Mouse (Mus musculus) embryonic facial prominence, embryonic 15.5 days (tissue): Measurements from ENCODE around the gene Fyttd1. TPM values are rescaled to one million over a fixed set of nuclear protein-coding genes. Genes with fewer than 3 reads are reported as not detected.

Experiments
- ATAC-seq: fragments of 200-750 bp; cut with Nextera tagmentation; 2 replicates; pipeline ENCODE4 v1.8.0; 2017; ENCODE audit warnings: low read depth, moderate TSS enrichment; ENCODE audit not compliant: insufficient number of reproducible peaks, low FRiP score, low TSS enrichment
- H3K27ac ChIP-seq: fragments of 300-500 bp; sonication (generic); replicated peaks from 2 replicates; pipeline ENCODE4 v1.5.1; 2015; ENCODE audit warnings: mild to moderate bottlenecking, inconsistent platforms
- H3K27me3 ChIP-seq: fragments of 300-500 bp; sonication (generic); 2 replicates; pipeline ENCODE4 v1.6.1; 2015; ENCODE audit warnings: inconsistent platforms
- H3K36me3 ChIP-seq: fragments of 300-500 bp; sonication (generic); 2 replicates; pipeline ENCODE4 v1.6.1; 2015; ENCODE audit warnings: mild to moderate bottlenecking, inconsistent platforms
- H3K4me1 ChIP-seq: fragments of 300-500 bp; sonication (generic); 2 replicates; pipeline ENCODE4 v1.6.1; 2015; ENCODE audit warnings: inconsistent platforms
- H3K4me2 ChIP-seq: fragments of 300-500 bp; sonication (generic); replicated peaks from 2 replicates; pipeline ENCODE4 v1.6.1; 2015; ENCODE audit warnings: mild to moderate bottlenecking, inconsistent platforms
- H3K4me3 ChIP-seq: fragments of 300-500 bp; sonication (generic); replicated peaks from 2 replicates; pipeline ENCODE4 v1.5.1; 2015; ENCODE audit warnings: mild to moderate bottlenecking, inconsistent platforms
- H3K9ac ChIP-seq: fragments of 300-500 bp; sonication (generic); 2 replicates; pipeline ENCODE4 v1.6.1; 2015; ENCODE audit warnings: inconsistent platforms
- H3K9me3 ChIP-seq: fragments of 300-500 bp; sonication (generic); replicated peaks from 2 replicates; pipeline ENCODE4 v1.6.1; 2016; ENCODE audit warnings: inconsistent platforms
- WGBS: fragments of 180-500 bp; shearing (Covaris S2); methylation state at CpG from one replicate; pipeline ENCODE4 v1.1.7; 2015; 5-methylcytosine and 5-hydroxymethylcytosine counted together
- polyA plus RNA-seq: library from polyadenylated mRNA; unstranded; fragments of >200 nt; fragmentation: Nextera tagmentation; extraction: Ambion mirVana; gene quantifications from 2 replicates; pipeline ENCODE4 v1.2.1, GENCODE M21; 2015

Gene Fyttd1
- 90.0 and 99.3 TPM in 2 replicates for polyA plus RNA-seq

DNA sequence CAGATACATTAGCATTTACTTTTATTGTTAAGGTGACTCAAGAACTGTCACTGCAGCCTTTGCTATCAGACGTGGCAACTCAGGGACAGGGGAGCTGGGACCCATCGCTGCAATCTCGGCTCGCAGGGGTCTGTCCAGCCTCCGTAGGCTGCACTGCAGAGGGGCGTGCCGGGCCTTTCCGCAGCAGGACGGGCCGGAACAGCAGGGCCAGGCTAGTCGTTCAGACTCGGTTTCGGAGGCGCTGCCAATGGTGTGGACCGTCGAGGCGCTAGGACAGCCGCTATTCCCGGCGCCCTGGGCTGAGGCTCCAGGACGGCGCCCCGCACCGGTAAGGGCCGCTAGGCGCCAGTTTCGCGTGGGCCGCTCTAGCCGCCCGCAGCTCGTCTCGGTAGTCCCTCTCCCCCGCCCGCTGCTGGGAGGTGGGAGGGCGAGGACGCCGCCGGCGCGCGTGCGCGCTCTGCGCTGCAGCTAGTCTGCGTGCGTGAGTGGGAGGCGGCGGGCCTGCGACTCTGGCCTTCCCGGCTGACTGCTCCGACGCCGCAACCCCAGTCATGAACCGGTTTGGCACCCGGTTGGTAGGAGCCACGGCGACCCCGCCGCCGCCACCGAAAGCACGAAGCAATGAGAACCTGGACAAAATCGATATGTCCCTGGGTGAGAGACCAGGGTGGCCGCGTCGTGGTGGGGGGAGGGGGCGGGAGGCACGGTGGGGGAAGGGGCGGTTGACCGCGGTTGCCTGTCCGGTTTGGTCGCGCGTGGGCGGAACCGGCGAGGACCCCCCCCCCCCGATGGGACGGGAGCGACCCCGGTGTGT lies at the start of gene Fyttd1, which contains the start of gene Rubcn:
TSS of gene Fyttd1 (plus strand) at position 158 of the 814 bp plus-strand sequence.
TSS of gene Rubcn (minus strand) at position 424 of the 814 bp plus-strand sequence.
- Histone ChIP-seq H3K4me2 (peak within 1 kb of the TSS; percentile 74), H3K36me3 (no peaks in the 10 kb centered on the region)

DNA sequence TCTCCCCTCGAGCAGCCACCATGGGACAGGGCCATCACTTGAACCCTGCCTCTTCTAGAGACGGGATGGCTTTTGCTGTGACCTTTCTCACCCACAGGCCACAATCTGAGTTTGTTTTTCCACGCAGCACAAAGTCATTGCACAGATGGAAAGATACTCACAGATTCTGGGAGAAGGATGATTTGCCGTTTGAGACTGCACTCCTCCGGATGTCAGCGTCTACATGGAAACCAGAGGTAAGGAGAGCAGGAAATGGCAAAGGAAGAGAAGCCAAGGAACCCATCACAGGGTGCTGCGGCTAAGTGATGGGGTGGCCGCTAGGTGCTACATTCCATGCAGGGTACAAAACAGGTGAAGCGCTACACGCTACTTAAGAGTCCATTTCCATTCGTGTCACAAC lies 48.2 kb upstream of the Fyttd1 start:
- H3K27me3 ChIP-seq, result no peaks in the 10 kb centered on the region
- no peaks in the 10 kb centered on the region for H3K4me1 ChIP-seq
- H3K4me3 ChIP-seq, result no peak overlapping the region
- no peak overlapping the region for H3K9ac ChIP-seq
- H3K27ac ChIP-seq, result no peak overlapping the region
- H3K4me2 ChIP-seq, result no peak overlapping the region
- 88% methylated on average over 11 of the region's 11 CpGs for WGBS
- peaks cover 55% of the 10 kb centered on the region for H3K36me3 ChIP-seq
- H3K9me3 ChIP-seq, result no peaks in the 10 kb centered on the region
- ATAC-seq, result no peak

More for the DNA sequence above, at the start of gene Fyttd1, which contains the start of gene Rubcn:
- H3K27me3 ChIP-seq, result no peaks in the 10 kb centered on the region
- peak; percentile 99 for ATAC-seq
- peaks cover 13% of the 10 kb centered on the region for H3K4me1 ChIP-seq
- peak within 1 kb of the TSS; percentile 78 for H3K4me3 ChIP-seq
- peak within 1 kb of the TSS; percentile 84 for H3K9ac ChIP-seq
- H3K27ac ChIP-seq, result peak within 1 kb of the TSS; percentile 85
- no peaks in the 10 kb centered on the region for H3K9me3 ChIP-seq
- under 1% methylated on average over 74 of the region's 83 CpGs for WGBS

- H3K27ac ChIP-seq, result no peak overlapping the region
- no peak overlapping the region for H3K9ac ChIP-seq
- H3K36me3 ChIP-seq, result peaks cover 49% of the 10 kb centered on the region
- H3K27me3 ChIP-seq, result no peaks in the 10 kb centered on the region
- no peak overlapping the region for H3K4me2 ChIP-seq
- no peaks in the 10 kb centered on the region for H3K4me1 ChIP-seq
- 84% methylated on average over 4 of the region's 4 CpGs for WGBS
- no peak overlapping the region for H3K4me3 ChIP-seq
- ATAC-seq, result no peak
- H3K9me3 ChIP-seq, result no peaks in the 10 kb centered on the region
These were observed 45.8 kb upstream of the Fyttd1 start for GRCm38 (mm10) chr16:32831501-32831900.

DNA sequence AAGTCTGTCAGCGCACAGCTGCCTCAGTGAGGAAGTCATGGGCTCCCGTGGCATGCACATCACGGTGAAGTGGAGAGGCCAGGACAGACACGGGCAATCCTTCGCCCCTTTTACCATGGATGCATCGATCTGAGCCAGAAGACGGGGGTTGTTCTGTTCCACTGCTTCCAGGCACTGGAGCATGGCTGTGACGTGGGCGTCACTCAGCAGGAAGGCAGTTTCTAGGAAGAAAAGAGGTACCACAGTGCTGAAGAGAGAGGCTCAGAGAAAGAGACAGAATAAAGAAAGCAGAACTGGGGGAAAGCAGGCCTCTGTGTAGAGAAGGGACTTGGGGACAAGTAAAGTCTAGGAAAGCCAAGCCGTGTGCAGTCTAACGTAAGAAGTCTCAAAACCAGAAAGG lies 30.2 kb upstream of the Fyttd1 start:
- H3K36me3 ChIP-seq, result peaks cover 71% of the 10 kb centered on the region
- no peak overlapping the region for H3K4me2 ChIP-seq
- H3K9me3 ChIP-seq, result no peaks in the 10 kb centered on the region
- no peak overlapping the region for H3K27ac ChIP-seq
- no peak overlapping the region for H3K9ac ChIP-seq
- 85% methylated on average over 11 of the region's 11 CpGs for WGBS
- ATAC-seq, result no peak
- no peak overlapping the region for H3K4me3 ChIP-seq
- no peaks in the 10 kb centered on the region for H3K27me3 ChIP-seq
- no peaks in the 10 kb centered on the region for H3K4me1 ChIP-seq

- H3K4me2 ChIP-seq, result no peak overlapping the region
- no peak for ATAC-seq
- WGBS, result 88% methylated on average over 11 of the region's 11 CpGs
- H3K9me3 ChIP-seq, result no peaks in the 10 kb centered on the region
- no peak overlapping the region for H3K27ac ChIP-seq
- H3K4me3 ChIP-seq, result no peak overlapping the region
- H3K36me3 ChIP-seq, result peaks cover 61% of the 10 kb centered on the region
- no peak overlapping the region for H3K9ac ChIP-seq
- H3K27me3 ChIP-seq, result no peaks in the 10 kb centered on the region
- H3K4me1 ChIP-seq, result no peaks in the 10 kb centered on the region
These were observed 28.1 kb upstream of the Fyttd1 start for GRCm38 (mm10) chr16:32849042-32849830.

- H3K36me3 ChIP-seq, result peaks cover 27% of the 10 kb centered on the region
- no peak overlapping the region for H3K4me3 ChIP-seq
- 58% methylated on average over 13 of the region's 13 CpGs for WGBS
- no peak overlapping the region for H3K9ac ChIP-seq
- H3K4me2 ChIP-seq, result no peak overlapping the region
- H3K27ac ChIP-seq, result peak overlapping the region; percentile 2; the same call in 1 of the 2 replicates
- H3K27me3 ChIP-seq, result no peaks in the 10 kb centered on the region
- H3K4me1 ChIP-seq, result no peaks in the 10 kb centered on the region
- ATAC-seq, result no peak
- H3K9me3 ChIP-seq, result no peaks in the 10 kb centered on the region
These were observed 23.7 kb upstream of the Fyttd1 start for GRCm38 (mm10) chr16:32853492-32854049.

DNA sequence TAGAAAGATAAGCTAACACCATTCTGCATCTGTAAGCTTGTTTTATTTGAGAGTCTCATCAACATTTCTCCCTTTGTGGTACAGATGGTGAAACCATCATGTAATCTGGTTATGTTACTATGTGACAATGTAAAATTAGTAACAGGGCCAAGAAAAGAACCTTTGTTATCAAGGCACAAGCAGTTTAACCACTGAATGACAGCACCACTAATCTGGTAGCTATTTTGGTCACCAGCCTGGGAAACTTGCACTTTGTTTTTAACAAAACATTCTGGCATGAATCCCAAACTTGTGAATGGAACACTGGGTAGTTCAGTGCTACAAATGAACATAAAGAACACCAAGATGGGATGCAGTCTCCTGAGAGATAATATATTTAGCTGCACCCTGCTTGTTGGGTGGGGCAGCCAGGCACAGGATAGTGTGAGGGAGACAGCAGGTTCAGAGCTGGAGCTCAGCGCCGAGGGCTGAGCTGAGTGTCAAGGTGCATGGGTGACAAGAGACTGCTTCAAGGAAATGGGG lies 23.2 kb upstream of the Fyttd1 start:
- no peak overlapping the region for H3K9ac ChIP-seq
- H3K9me3 ChIP-seq, result no peaks in the 10 kb centered on the region
- H3K27ac ChIP-seq, result peak overlapping the region; percentile 2; the same call in 1 of the 2 replicates
- ATAC-seq, result no peak
- WGBS, result 76% methylated on average over 2 of the region's 2 CpGs
- no peak overlapping the region for H3K4me3 ChIP-seq
- H3K4me1 ChIP-seq, result no peaks in the 10 kb centered on the region; the same call in 1 of the 2 replicates
- H3K36me3 ChIP-seq, result peaks cover 21% of the 10 kb centered on the region
- H3K27me3 ChIP-seq, result no peaks in the 10 kb centered on the region
- no peak overlapping the region for H3K4me2 ChIP-seq

- no peak overlapping the region for H3K4me2 ChIP-seq
- WGBS, result 85% methylated on average over 3 of the region's 3 CpGs
- no peak overlapping the region for H3K4me3 ChIP-seq
- no peaks in the 10 kb centered on the region for H3K9me3 ChIP-seq
- no peak overlapping the region for H3K27ac ChIP-seq
- H3K27me3 ChIP-seq, result no peaks in the 10 kb centered on the region
- no peak overlapping the region for H3K9ac ChIP-seq
- peaks cover 18% of the 10 kb centered on the region for H3K36me3 ChIP-seq
- no peak for ATAC-seq
- H3K4me1 ChIP-seq, result peaks cover 7% of the 10 kb centered on the region; the same call in 1 of the 2 replicates
These were observed 20.5 kb upstream of the Fyttd1 start for GRCm38 (mm10) chr16:32856751-32857150.

DNA sequence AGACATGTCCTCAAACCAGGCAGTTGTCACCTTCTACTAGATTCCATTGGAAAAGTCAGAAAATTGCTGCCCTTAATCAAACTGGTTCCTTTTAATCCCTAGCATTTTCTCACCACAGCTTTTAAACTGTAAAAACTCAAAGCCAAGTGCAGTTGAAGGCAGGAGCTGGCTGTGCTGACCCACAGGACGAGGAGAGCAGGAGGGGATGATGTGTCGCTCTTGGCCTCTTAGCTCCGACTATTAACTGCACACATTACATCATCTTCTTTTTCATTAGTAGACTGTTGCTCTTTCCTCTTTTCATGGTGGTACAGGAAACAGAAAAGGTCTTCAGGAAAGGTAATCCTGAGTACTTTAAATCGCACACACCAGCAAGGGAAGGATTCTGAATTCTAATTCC lies 18.9 kb upstream of the Fyttd1 start:
- no peak for ATAC-seq
- Histone ChIP-seq H3K27me3 (no peaks in the 10 kb centered on the region), H3K9me3 (no peaks in the 10 kb centered on the region), H3K4me1 (peaks cover 7% of the 10 kb centered on the region; the same call in 1 of the 2 replicates), H3K4me3 (no peak overlapping the region), H3K4me2 (no peak overlapping the region), H3K27ac (peak overlapping the region; percentile 75), H3K9ac (no peak overlapping the region), H3K36me3 (peaks cover 15% of the 10 kb centered on the region)
- 66% methylated on average over 4 of the region's 4 CpGs for WGBS

DNA sequence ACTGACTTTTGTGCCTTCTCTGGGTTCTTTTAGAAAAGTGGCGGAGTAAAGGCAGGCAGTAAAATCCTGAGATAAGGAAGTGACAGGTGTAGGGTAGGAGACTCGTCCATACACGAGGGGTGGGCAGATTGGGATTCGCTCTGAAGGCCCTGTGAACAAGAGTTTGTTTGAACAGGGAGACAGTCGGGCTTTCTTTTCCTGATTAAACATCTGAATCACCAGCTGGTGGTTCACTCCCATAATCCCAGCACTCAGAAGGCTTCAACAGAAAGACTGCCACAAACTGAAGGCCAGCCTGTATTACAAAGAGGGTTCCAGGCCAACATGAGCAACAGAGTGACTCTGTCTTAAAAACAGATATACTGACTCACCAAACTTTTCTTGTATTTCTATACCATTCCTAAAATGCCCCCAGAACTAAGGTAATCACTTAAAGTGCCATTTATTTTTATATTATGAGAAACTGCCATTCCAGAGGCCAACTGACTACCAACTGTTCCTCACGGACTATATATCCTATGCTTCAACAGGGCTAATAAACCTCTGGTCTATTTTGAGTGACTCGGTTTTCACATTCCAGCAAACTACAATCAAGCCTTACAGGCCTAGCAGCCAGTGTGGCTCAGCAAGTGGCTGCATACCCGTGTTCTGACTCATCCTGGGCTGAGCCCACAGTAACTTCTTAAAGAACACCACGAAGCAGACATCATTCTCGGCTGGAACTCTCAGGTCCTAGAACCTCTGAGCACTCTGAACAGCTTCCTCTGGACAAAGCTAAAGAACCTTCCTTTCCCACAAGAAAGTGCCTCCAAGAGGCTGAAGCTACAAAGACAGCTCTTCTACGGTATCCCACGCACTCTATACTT lies 18.3 kb upstream of the Fyttd1 start:
- 57% methylated on average over 12 of the region's 12 CpGs for WGBS
- Histone ChIP-seq H3K4me2 (no peak overlapping the region), H3K36me3 (peaks cover 15% of the 10 kb centered on the region), H3K9me3 (no peaks in the 10 kb centered on the region), H3K4me1 (peaks cover 7% of the 10 kb centered on the region; the same call in 1 of the 2 replicates), H3K27ac (peak overlapping the region; percentile 75), H3K27me3 (no peaks in the 10 kb centered on the region), H3K9ac (no peak overlapping the region), H3K4me3 (no peak overlapping the region)
- ATAC-seq, result peak; percentile 69; the same call in 1 of the 2 replicates
